Mouse (Mus musculus): ENCODE measurements around the gene Sytl2. TPM values are rescaled to one million over a fixed set of nuclear protein-coding genes. Genes with fewer than 3 reads are reported as not detected.

Gene Sytl2
- total RNA-seq, 2 experiments from 2014 or later = 5.8 to 6.0 TPM

DNA sequence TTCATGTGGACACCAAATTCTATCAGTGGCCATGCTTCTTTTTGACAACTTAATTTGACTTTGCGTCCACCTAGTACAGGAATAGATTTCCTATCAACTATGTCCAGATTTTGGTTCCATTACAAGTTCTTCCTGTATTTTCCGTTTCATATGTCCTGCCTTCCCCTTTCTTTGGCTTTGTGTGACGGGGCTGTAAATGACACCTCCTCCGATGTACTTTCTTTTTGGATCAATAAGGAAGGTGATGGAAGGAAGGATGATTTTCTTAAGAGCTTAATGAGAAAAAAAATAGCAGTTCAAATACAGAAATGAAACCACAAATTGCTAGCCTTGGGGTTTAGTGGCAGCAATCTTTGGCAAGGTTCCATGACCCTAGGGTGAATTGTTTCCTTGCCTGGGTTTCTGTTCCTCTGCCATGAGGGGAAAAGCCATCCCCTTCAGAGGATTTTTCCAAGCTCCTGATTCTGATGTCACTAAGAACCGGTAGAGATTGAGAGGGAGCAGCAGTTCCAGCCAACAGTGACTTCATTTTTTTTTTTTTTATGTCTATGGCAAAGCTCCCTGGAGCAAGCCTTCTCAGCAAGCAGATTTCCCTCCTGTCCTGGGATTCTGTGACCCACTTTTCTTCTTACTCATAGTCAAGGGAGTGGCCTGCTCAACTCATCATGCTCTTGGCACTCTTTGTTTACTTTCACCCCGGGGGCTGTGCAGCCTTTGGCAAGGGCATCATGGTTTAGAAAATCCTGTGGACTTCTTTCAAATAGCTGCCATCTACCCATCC is 68.2 kb downstream of the Sytl2 start:
- DNase-seq = peak; percentile 13

DNA sequence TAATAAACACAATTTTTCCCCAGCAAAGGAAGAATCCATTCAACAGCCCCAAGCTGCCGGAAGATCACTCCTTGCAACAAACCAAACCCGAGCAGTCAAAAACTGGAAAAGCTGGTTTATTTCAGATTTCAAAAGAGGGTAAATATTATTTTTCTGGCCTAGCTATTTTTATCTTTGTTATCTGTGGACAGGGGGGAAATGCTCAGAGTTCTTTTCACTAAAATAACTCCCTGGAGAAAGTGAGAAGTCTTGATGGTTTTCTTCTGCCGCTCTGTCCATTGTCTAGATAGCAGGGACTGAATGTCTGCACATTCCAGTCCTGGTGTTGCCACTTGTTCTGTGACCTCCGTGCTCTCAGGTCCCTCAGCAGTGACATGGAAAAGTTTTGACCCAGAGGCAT is 70.8 kb downstream of the Sytl2 start:
- no peak for DNase-seq

DNA sequence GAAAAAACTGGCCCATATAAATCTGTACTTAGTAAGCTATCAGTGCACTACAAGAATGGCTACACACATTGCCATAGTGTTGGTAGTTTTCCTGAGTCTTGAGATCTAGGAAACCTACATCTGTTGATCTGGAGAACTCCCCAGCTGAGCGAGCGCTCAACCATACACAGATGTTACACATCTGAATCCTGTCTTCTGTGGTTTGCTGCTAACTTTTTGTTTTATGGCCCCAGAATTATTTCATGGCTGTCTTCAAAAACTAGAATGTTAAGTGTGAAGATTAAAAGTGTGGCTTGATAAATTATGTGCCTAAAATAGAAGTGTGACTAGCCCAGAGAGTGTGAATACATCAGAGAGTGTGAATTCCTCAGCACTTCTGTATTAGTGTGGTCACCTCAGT is 82.4 kb downstream of the Sytl2 start:
- DNase-seq = no peak

DNA sequence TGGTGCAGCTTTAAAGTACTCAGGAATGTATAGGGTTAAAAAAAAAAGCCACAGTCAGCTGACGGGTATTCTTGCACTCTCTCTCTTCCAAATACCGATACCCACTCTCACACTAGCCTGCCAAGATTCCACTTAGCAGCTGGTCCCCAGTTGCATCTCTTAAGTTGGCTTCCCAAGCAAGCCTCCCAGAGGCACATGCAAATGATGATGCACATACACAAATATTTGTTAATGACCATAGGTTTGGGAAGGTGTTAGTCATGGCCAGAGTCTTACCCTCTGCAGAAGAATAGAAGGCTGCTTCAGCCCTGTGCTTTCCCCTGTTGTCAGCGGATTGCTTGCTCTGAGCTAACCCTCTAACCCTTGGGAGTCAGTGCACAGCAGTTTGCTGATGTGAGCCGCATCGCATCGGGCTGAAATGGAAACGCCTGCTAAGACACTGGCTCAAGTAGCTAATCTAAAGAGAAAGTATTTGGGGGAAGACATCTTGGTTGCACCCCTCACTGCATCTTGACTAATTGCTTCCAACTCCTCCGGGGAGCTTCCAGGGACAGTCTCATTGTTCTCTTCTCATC is 84.9 kb downstream of the Sytl2 start:
- peak; percentile 28 for DNase-seq

DNA sequence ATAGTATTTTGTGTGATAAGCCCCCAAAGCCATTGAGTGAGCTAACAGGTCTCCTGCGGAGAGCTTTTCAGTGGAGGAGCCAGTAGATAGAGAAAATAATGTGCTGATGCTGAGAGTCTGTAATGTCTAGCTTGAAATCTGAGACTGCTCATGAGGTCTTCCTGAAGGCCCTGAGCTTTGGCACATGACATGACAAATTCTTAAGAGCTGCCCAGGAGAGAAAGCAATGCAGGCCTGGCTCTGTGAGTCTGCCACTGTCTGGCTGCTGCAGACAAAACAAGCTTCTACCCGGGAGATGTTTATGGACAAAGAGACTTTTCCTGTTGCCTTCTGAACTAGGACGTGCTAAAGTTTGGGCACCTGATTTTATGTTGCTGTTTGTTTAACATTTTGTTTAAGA is 87.7 kb downstream of the Sytl2 start:
- no peak for DNase-seq

DNA sequence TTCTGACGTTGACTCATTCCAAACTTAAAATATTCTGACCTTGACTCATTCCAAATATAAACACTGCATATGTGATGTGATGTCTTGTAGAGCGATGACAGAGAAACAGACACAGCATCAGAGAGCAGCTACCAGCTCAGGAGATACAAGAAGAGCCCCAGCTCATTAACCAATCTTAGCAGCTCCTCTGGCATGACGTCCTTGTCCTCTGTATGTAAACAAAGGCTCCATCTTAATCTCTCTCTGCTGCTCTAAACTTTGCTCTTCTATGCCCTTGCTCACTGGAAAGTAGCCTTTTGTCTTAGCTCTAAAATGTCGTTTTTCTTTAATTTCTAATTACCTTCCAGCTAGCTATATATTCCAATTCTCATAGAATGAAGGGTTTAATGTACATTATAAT is 93.0 kb downstream of the Sytl2 start:
- no peak for DNase-seq

DNA sequence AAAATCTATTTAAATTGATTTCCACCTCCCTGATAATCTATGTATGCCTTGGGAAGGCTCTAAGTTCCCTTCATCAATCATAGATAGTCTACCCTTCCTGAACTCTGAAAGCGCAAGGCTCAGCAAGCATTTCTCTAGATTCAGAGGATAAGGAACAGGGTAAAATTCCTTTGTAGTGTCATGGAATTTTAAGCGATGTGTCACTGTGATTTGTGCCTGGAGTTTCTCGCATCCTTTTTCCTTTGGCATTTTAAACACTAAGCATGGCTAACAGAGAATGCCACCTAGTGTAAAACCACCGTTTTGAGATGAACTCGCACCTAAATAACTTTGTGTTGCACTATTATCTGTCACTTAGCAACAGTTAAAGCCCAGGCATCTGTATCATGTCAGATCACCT is 93.9 kb downstream of the Sytl2 start:
- no peak for DNase-seq

DNA sequence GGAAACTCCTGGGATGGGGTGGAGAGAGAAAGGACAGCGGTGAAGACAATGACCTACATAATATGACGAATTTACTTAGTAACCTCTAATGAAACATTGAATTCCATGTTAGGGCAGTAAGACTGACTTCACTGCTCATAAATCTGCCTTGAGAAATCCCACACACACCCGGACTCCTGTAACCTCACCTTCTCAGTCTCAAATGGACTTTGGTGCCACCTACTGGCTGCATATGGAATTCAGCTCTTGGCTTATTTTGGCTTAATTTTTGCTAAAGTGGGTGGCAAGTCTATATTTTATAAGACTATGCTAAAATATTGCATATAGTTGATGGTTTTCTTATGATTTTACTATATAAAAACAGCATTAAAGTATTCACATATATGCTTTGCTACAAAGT is 107.9 kb downstream of the Sytl2 start:
- DNase-seq = no peak

DNA sequence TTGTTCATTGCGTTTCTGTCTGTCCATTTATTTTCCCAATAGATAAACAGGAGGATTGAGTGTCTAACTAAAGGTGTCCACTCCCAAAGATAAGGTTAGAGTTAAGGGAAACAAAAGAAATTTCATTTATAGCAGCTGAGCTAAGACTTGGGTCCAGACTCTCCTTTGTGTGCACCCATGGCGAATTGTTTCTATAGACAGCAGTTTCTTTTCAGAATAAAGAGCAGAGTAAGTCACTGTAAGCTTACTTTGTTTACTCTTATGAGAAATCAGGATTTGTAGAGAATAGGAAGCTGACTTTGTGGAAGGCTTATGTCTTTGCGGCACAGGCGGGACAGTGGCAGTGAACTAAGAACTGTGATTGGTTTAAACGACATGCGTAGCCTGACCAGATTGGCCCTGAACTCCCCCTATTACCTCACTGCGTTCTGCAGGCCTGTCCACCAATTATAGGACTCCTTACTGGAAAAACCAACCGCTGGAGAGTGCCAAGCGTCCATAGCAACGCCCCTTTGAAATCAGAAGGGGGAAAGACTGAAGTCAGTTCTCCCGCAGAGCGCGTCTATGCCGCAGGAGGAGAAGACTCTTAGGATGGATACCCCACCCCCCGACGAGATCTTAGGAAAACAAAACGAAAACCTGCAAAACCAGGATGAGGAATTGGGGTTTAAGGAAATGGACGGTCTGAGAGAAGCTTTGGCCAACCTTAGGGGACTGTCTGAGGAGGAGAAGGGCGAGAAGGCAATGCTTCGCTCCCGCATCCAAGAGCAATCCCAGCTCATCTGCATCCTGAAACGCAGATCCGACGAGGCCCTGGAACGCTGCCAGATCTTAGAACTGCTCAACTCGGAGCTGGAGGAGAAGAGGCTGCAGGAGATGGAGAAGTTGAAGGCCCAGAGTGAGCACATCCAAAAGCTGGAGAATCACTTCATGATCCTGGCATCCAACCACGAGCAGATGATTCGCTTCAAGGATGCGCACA is 124.3 kb downstream of the Sytl2 start, which contains the start of gene Ccdc89:
TSS of gene Ccdc89 (plus strand) at position 558 of the 982 bp plus-strand sequence.
- DNase-seq = peak; percentile 77

DNA sequence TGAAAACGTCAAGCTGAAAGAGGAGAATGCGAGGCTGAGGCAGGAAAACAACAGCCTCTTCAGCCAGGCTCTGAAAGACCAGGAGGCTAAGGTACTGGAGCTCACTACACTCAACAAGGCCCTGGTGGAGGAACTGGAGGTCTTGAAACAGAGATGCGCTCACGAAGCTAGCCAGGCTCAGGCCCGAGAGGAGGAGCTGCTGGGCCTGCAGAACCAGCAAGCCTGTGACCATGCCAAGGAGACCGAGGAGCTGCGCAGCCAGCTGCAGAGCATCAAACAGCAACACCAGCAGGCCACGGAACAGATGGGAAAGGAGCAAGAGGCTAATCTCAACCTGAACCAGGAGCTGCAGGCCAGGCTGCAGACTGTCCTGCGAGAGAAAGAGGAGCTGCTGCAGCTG is 125.0 kb downstream of the Sytl2 start:
- DNase-seq = peak; percentile 17

DNA sequence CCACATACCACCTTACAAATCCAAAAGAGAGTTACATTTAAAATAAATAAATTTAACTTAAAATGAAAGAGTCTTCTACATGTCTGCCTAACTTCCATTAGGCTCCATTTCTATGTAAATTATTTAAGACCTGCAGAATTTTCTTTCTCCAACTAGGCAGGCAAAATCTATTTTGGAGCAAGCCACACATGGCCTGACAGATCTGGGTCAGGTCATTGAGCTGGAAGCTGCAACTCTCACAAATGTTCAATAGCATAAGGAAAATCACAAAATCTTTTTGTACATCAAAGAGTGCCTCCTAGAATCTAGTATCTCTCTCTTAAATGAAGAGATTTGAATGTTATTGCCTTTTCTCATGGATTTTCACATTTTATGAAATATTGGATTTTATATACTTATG is 130.2 kb downstream of the Sytl2 start:
- no peak for DNase-seq

DNA sequence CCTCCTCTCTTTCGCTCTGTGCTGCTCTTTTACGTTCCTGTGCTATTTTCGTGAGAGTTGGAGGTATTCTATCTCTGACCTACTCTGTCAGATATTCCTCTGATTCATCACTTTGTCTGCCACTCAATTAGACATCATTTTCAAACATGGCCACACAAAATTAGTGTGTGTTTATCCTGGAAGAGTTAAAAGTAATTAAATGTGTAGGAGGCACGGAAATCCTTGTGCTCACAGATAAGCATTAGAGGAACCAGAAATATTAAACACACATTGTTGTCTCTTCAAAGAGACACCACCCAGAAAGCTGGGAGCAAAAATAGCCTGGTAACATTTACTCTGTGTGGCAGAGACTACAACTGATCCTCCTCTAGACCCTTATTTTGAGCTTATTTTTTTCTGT is 138.0 kb downstream of the Sytl2 start:
- DNase-seq = no peak

DNA sequence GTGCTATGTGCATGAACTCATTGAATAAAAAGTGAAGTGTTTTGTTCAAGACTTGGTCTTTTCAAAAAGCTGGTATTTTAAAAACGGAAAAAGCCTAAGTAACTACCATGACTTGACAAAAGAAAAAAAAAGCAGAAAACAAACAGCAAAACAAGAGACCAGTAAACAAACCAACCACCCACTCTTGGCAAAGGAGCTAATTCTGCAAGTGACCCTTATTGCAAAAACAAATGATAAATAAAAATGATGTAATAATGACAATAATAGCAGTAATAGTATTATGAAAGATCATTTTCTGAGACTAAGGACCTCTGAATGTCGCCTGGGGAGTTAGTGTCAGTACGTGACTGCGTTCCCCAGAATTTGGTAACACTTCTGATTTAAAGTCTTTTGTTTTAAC is 140.0 kb downstream of the Sytl2 start:
- no peak for DNase-seq

DNA sequence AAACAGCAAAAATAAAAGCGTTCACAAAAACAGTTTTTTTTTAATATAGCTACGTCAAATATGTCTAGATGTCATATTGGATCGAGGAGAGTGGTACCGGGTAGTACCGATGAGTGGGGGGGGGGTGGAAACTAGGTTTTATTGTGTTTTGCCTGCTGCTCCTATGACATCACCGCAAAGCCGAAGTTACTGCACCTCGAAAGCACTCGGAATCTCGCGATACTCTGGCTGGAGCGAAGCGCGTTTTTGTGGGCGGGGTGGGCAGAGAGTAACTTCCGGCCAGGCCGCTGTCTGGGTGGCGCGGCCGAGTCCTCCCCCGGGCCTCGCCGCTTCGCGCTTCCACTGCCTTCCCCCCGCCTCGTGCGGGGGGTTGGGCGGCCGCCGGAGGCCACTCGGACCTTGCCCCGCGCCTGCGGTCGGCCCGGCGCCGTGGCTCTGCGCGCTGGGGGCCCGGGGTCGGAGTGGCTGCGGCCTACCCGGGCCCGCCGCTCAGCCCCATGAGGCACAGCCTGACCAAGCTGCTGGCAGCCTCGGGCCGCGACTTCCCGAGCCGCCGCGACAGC is 140.5 kb downstream of the Sytl2 start, which contains the start of gene Crebzf:
TSS of gene Crebzf (plus strand) at position 212 of the 563 bp plus-strand sequence.
- DNase-seq = peak; percentile 96

DNA sequence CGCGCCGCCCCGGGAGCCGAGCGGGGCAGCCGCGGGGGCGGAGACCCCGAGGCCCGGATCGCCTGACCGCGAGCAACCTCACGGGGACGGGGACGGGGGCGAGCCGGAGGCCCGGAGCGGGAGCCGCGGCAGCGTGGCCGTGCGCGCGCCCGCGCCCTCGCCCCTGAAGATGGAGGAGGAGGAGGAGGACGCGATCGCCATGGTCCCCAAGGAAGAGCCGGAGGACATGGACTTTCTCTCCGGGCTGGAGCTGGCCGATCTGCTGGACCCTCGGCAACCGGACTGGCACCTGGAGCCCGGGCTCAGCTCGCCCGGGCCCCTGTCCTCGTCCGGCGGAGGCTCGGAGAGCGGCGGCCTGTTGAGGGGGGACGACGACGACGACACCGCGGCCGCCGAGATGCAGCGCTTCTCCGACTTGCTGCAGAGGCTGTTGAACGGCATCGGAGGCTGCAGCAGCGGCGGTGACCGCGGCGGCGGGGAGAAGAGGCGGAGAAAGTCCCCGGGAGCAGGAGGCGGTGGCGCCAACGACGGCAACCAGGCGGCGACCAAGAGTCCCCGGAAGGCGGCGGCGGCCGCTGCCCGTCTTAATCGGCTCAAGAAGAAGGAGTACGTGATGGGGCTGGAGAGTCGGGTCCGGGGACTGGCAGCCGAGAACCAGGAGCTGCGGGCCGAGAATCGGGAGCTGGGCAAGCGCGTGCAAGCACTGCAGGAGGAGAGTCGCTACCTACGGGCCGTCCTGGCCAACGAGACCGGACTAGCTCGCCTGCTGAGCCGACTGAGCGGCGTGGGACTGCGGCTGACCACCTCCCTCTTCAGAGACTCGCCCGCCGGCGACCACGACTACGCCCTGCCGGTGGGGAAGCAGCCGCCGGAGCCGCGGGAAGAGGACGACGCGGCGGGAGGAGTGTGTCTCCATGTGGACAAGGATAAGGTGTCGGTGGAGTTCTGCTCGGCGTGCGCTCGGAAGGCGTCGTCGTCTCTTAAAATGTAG is 141.3 kb downstream of the Sytl2 start:
- peak; percentile 68 for DNase-seq

DNA sequence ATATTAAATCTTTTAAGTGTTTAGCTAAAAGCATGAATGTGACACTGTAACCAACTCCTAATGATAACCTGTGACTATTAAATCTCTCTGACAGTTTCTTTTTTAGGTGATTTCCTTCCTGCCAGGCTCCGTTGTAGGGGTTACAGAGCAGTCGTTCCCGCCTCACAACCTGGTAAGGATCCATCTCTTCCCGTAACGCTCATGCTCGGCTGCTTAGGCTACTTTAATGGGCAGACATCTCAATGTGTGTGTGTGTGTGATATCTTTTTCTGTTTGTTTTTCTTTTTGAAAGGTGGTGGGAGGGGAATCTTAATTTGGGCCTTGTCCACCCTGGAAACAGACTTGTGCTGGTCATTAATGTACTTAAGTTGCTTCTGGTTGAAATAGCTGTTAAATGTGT is 142.2 kb downstream of the Sytl2 start:
- no peak for DNase-seq

DNA sequence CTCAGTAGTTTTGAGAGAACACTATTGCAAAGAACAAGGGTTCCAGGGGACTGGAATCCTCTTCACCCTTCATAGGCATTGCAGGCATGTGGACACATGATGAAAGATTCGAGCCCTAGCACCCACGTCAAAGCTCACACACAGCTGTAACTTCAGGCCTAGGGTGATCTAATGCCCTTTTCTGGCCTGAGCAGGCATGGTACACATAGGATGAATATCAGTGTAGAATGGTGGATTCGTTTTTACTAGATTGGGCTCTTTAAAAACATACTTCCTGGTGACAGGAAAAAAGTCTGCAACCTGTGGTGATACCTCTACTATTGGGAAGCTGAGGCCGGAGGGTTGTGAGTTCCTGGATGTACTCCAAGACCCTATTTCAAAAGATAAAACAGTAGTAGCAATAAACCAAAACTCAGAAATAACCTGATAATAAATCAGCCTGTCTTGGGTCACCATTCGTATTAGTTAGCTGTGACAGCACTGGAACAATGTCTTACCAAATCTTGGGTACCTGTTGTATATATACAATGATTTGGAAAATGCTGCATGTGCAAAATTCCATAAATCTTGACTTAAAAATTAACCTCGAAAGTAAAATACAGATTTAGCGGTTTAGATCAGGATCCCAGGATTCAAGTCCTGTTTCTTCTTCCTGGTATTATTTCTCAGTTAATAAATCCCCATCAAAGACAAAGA is 154.2 kb downstream of the Sytl2 start:
- no peak for DNase-seq

DNA sequence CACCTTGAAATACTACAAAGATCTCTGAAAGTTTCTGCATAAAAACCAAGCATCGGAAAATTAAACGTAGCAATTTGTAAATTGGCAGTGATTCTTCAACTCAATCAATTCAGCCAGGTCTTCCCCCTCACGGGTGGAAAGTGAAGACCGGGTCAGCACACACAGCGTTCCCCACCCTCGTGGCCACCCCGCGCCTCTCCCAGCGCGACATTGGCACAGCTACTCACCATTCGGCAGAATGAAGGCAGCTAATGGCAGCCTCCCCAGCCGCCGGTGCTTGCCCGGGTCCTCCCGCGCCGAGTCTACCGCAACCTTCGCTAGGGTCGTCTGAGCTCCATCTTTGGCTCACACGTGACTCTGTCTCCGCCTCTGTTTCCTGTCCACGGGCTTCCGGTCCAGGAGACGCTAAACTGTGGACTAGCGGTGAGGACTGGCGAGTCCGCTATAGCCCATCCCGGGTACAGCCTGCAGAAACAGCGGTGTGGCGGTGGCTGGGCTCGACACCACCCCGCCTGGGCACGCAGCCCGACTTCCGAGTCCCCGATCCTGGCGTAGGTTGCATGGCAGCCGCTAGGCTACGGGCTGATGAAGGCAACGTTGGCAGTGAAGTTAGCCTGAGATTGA is 154.9 kb downstream of the Sytl2 start, which contains the start of gene Tmem126a:
TSS of gene Tmem126a (minus strand) at position 385 of the 624 bp plus-strand sequence.
- DNase-seq = peak; percentile 84

DNA sequence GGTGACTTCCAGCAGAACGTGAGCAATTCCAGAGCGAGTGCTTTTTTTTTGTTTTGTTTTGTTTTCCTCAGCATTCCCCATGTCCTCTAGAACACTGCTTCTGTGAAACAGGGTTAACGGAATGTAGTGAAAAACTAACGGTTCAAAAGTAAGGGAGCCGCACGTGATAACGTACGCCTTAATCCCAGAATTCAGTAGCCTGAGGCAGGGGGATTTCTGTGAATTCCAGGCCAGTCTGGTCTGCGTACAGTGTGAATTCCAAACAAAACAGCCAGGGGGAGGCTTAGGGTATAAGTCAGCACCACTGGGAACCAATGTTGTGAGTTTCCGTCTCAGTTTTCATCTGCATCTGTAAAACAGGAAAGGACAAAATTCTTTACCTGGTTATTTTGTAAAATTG is 155.5 kb downstream of the Sytl2 start:
- DNase-seq = no peak
